Comparison of ENCODE assay signal across 8 mouse cellular contexts in genomic region chr19:5780203-5780602, GRCm38 (mm10). TPM values are rescaled to one million over a fixed set of nuclear protein-coding genes. Genes with fewer than 3 reads are reported as not detected.
DNase-seq lines count a peak whose midpoint lies in the region; ATAC-seq lines count a peak whose summit lies in the region.
"Had no signal": no experiment of that assay in that cellular context is flagged by ENCODE, and none has a peak within 500 bp of the region (broad histone marks: within the 10 kb centered on the region; RNA-seq: fewer than 3 reads in every experiment).

No protein-coding gene starts in this region.

- H3K27me3 ChIP-seq in heart, embryonic 13.5 days (replicated peaks): 0 out of 2 replicates have a peak, but pooled peaks cover 3% of the 10 kb centered on the region
- H3K27me3 ChIP-seq: neural tube, embryonic 12.5 days had no signal

- no peak for DNase-seq in heart, postnatal 25 days (ENCODE audit: low spot score)
- peak; percentile 58 for DNase-seq in thymus, postnatal 4 days
- no peak for DNase-seq in thymus, postnatal 36 days
- peak; percentile 43 for DNase-seq in forelimb bud, embryonic 11.5 days (ENCODE audit: low read depth, low spot score)
- no peak for DNase-seq in spleen, adult 12 weeks (ENCODE audit: low spot score)

- H3K4me2 ChIP-seq in heart, embryonic 13.5 days: no peak overlapping the region
- H3K4me2 ChIP-seq: neural tube, embryonic 12.5 days had no signal

- 0 out of 2 replicates have a peak overlapping the region, but pooled peaks have one; percentile 8 for H3K9ac ChIP-seq in heart, embryonic 13.5 days
- H3K9ac ChIP-seq: neural tube, embryonic 12.5 days had no signal

- no peaks in the 10 kb centered on the region for H3K4me1 ChIP-seq in heart, embryonic 13.5 days
- H3K4me1 ChIP-seq: neural tube, embryonic 12.5 days had no signal

- no peak for ATAC-seq in heart, embryonic 13.5 days (ENCODE audit: extremely low read depth, insufficient number of reproducible peaks, low FRiP score, low TSS enrichment)
- ATAC-seq in erythroid progenitor cell, adult 5-6 weeks (replicated peaks; ENCODE audit: low FRiP score, poor library complexity, severe bottlenecking): no peak

- H3K9me3 ChIP-seq in heart, embryonic 13.5 days: no peaks in the 10 kb centered on the region
- H3K9me3 ChIP-seq: neural tube, embryonic 12.5 days had no signal

- no peak overlapping the region for H3K4me3 ChIP-seq in heart, embryonic 13.5 days
- H3K4me3 ChIP-seq: neural tube, embryonic 12.5 days had no signal

- H3K27ac ChIP-seq in heart, embryonic 13.5 days (replicated peaks): no peak overlapping the region
- H3K27ac ChIP-seq: neural tube, embryonic 12.5 days had no signal

- H3K36me3 ChIP-seq in heart, embryonic 13.5 days: no peaks in the 10 kb centered on the region
- H3K36me3 ChIP-seq: neural tube, embryonic 12.5 days had no signal

- intact Hi-C loops in heart, postnatal 25 days (cut with DNase I): loop anchor here (1.0 kb wide), 1 partner anchor 69 kb away; no protein-coding TSS in a partner anchor

- WGBS in heart, embryonic 13.5 days: 57% methylated on average over 7 of the region's 7 CpGs

RNA-seq across cellular contexts. Expression of gene Scyl1, which starts 9.0 kb away (rescaled TPM):
- 55.8 and 59.6 TPM in 2 replicates for polyA plus RNA-seq in heart, embryonic 13.5 days (2015; fragmentation: Nextera tagmentation; extraction: Ambion mirVana)
- total RNA-seq in heart, postnatal 25 days (2021): 10 to 100 TPM; 63.5 to 64.1 TPM
- total RNA-seq in erythroid progenitor cell, adult 5-6 weeks (2015; ENCODE audit: low replicate concordance): 18.4 and 24.1 TPM in 2 replicates
- total RNA-seq in erythroid progenitor cell, adult 5-6 weeks (2017; ENCODE audit: low replicate concordance): 17.2 and 17.3 TPM in 2 replicates

RNA-seq across cellular contexts. Expression of gene Ltbp3, which starts 39.5 kb away (rescaled TPM):
- polyA plus RNA-seq in heart, embryonic 13.5 days (2015; fragmentation: Nextera tagmentation; extraction: Ambion mirVana): 22.5 and 24.7 TPM in 2 replicates
- 10 to 100 TPM; 36.6 to 37.2 TPM for total RNA-seq in heart, postnatal 25 days (2021)
- total RNA-seq in erythroid progenitor cell, adult 5-6 weeks (2015; ENCODE audit: low replicate concordance): 2.5 and 10.1 TPM in 2 replicates
- 1.6 TPM in 1 of 2 replicates, not detected in the other for total RNA-seq in erythroid progenitor cell, adult 5-6 weeks (2017; ENCODE audit: low replicate concordance)

RNA-seq across cellular contexts. Expression of gene Fam89b, which starts 50.8 kb away (rescaled TPM):
- polyA plus RNA-seq in heart, embryonic 13.5 days (2015; fragmentation: Nextera tagmentation; extraction: Ambion mirVana): 79.7 and 82.6 TPM in 2 replicates
- total RNA-seq in heart, postnatal 25 days (2021): 10 to 100 TPM; 29.5 to 31.5 TPM
- 67.9 and 77.8 TPM in 2 replicates for total RNA-seq in erythroid progenitor cell, adult 5-6 weeks (2015; ENCODE audit: low replicate concordance)
- total RNA-seq in erythroid progenitor cell, adult 5-6 weeks (2017; ENCODE audit: low replicate concordance): 18.7 and 41.5 TPM in 2 replicates

RNA-seq across cellular contexts. Expression of gene Ehbp1l1, which starts 54.1 kb away (rescaled TPM):
- polyA plus RNA-seq in heart, embryonic 13.5 days (2015; fragmentation: Nextera tagmentation; extraction: Ambion mirVana): 85.9 and 96.8 TPM in 2 replicates
- total RNA-seq in heart, postnatal 25 days (2021): 100 to 1,000 TPM; 140 to 149 TPM
- total RNA-seq in erythroid progenitor cell, adult 5-6 weeks (2015; ENCODE audit: low replicate concordance): 176 and 250 TPM in 2 replicates
- 668 and 983 TPM in 2 replicates for total RNA-seq in erythroid progenitor cell, adult 5-6 weeks (2017; ENCODE audit: low replicate concordance)

Comparison
In these comparisons a context has a peak if more than half of its experiments do, and no peak if none do; other contexts are left out.
1. DNase-seq: peak in thymus, postnatal 4 days (single experiment) and forelimb bud, embryonic 11.5 days (single experiment); none in heart, postnatal 25 days (single experiment), thymus, postnatal 36 days (0 of 2) and spleen, adult 12 weeks (single experiment).